Mouse (Mus musculus): ENCODE data around the gene Acvr1b.

The Acvr1b gene

GRCm38 (mm10) chr15:101146100-101146965, 27.5 kb upstream of the Acvr1b start:
- DNase-seq (ENCODE audit: extremely low spot score) = no peak

- DNase-seq (ENCODE audit: extremely low spot score) = no peak
Measured at GRCm38 (mm10) chr15:101147115-101147909, 26.6 kb upstream of the Acvr1b start.

GRCm38 (mm10) chr15:101147910-101148273, 26.0 kb upstream of the Acvr1b start:
- no peak for DNase-seq (ENCODE audit: extremely low spot score)

- DNase-seq (ENCODE audit: extremely low spot score) = no peak
Measured at GRCm38 (mm10) chr15:101148604-101149003, 25.3 kb upstream of the Acvr1b start.

GRCm38 (mm10) chr15:101151409-101152261, 22.2 kb upstream of the Acvr1b start:
- DNase-seq (ENCODE audit: extremely low spot score) = no peak

- no peak for DNase-seq (ENCODE audit: extremely low spot score)
Measured at GRCm38 (mm10) chr15:101154700-101155616, 18.9 kb upstream of the Acvr1b start.

- DNase-seq (ENCODE audit: extremely low spot score) = no peak
Measured at GRCm38 (mm10) chr15:101160128-101160527, 13.7 kb upstream of the Acvr1b start.

- no peak for DNase-seq (ENCODE audit: extremely low spot score)
Measured at GRCm38 (mm10) chr15:101160591-101160990, 13.3 kb upstream of the Acvr1b start.

GRCm38 (mm10) chr15:101161534-101161933, 12.3 kb upstream of the Acvr1b start:
- no peak for DNase-seq (ENCODE audit: extremely low spot score)

GRCm38 (mm10) chr15:101163056-101163458, 10.8 kb upstream of the Acvr1b start:
- DNase-seq (ENCODE audit: extremely low spot score) = no peak

GRCm38 (mm10) chr15:101163854-101164253, 10.0 kb upstream of the Acvr1b start:
- DNase-seq (ENCODE audit: extremely low spot score) = no peak

GRCm38 (mm10) chr15:101164291-101164690, 9.6 kb upstream of the Acvr1b start:
- no peak for DNase-seq (ENCODE audit: extremely low spot score)

GRCm38 (mm10) chr15:101165658-101166437, 8.0 kb upstream of the Acvr1b start:
- DNase-seq (ENCODE audit: extremely low spot score) = no peak

- no peak for DNase-seq (ENCODE audit: extremely low spot score)
Measured at GRCm38 (mm10) chr15:101167553-101167952, 6.3 kb upstream of the Acvr1b start.

GRCm38 (mm10) chr15:101169910-101170309, 4.0 kb upstream of the Acvr1b start:
- DNase-seq (ENCODE audit: extremely low spot score) = no peak

GRCm38 (mm10) chr15:101170413-101170980, 3.4 kb upstream of the Acvr1b start:
- no peak for DNase-seq (ENCODE audit: extremely low spot score)

GRCm38 (mm10) chr15:101171272-101171671, 2.6 kb upstream of the Acvr1b start:
- no peak for DNase-seq (ENCODE audit: extremely low spot score)

GRCm38 (mm10) chr15:101172016-101172415, 1.9 kb upstream of the Acvr1b start:
- DNase-seq (ENCODE audit: extremely low spot score) = no peak

- DNase-seq (ENCODE audit: extremely low spot score) = no peak
Measured at GRCm38 (mm10) chr15:101174294-101175130, 645 bp downstream of the Acvr1b start.

Data from embryo, embryonic 9.5 days (tissue).